Mouse (Mus musculus) embryo, embryonic 10.5 days (tissue): ENCODE results near the gene Ascc1.
A peak's percentile ranks its signal among the peaks of the same experiment; 100 is the strongest.
"Not testable (repeated sequence)": the region's sequence is repeated elsewhere in the genome, so short reads cannot be mapped to it uniquely, and the experiment has no call there.

ENCODE experiments used
- DNase-seq: peaks from one replicate; pipeline ENCODE4 v3.0.0-alpha.2; 2015; ENCODE audit warnings: low spot score

The Ascc1 gene

DNA sequence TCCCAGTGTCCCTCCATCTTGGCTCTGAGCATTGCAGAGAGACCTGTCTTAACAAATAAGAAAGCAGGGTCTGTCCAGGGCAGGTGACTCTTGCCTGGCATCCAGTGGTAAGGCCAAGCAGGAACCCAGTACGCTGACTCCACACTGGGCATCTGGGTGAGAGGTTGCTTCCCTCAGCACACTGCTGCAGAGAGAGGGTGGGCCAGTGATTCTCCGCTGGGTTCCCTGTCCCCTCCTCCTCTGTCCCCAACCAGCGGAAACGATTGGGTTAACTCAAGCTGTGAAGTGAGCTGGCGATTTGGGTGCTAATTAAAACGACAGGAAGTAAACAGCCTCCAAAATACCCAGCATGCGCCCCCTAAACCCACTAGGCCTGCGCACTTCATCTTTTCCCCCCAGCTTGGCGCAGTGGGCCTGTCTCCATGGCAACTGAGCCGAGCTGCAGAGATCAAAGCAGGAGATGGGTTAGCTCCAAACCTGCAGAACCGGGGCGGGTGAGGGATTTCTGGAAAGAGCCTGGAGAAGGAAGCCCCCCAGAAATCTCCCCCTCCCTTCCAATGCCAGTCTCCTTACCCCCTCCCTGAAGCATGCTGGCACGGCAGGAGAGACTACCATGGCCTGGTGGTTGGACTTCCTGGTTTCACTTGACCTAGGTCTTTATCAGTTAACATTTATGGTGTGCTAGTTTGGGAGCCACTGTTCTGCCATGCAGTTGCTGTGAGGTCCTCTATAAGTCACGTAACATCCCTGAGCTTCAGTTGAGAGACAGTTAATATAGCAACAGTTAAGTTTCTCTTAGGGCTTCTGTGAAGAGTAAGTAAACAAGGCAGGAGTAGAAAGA is 113.0 kb downstream of the Ascc1 start:
- peak; percentile 69 for DNase-seq

- no peak for DNase-seq
Measured at GRCm38 (mm10) chr10:60116997-60117396, 114.4 kb downstream of the Ascc1 start.

GRCm38 (mm10) chr10:60118464-60118863 is 115.9 kb downstream of the Ascc1 start:
- DNase-seq, result no peak

- DNase-seq, result no peak
Measured at GRCm38 (mm10) chr10:60120630-60121029, 118.0 kb downstream of the Ascc1 start.

DNA sequence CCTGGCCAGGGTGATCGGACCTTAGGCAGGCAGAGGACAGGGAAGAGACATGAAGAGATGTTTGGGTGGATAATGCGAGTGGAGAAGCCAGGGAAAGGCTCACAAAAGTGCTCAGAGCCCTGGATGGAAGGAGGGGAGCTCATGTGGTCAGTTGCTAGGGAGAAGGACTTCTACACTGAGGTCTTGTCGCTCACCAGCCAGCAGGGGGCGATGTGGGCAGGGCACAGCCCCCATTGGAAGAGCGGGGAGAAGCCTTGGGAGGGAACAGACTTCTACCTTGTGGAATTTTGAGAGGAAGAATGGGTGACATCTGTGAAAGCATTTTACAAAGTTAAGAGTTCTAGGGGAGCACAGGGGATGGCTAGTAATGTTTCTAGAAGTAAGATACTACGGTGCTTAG is 121.5 kb downstream of the Ascc1 start:
- DNase-seq, result peak; percentile 36

- DNase-seq, result peak; percentile 62
Measured at GRCm38 (mm10) chr10:60125529-60126327, 123.1 kb downstream of the Ascc1 start.

- no peak for DNase-seq
Measured at GRCm38 (mm10) chr10:60128287-60128686, 125.7 kb downstream of the Ascc1 start.

DNA sequence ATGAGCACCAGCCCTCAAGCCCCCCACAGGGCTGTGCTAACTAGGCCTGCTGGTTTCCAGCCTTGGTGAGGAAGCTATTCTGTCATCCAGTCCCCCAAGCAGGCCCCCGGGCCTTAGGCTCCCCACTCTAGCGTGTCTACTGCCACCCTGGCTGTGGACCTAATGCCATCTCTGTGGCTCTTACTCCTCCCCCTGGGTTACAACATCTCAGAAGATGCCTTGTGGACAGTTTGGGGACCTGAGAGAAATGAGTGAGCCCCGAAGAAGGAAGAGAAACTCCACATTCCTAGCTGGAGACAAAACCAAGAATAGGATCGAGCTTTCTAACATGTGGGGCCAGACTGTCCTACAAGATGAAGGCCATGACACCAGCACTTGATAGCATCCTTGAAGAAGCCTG is 127.9 kb downstream of the Ascc1 start:
- no peak for DNase-seq

DNA sequence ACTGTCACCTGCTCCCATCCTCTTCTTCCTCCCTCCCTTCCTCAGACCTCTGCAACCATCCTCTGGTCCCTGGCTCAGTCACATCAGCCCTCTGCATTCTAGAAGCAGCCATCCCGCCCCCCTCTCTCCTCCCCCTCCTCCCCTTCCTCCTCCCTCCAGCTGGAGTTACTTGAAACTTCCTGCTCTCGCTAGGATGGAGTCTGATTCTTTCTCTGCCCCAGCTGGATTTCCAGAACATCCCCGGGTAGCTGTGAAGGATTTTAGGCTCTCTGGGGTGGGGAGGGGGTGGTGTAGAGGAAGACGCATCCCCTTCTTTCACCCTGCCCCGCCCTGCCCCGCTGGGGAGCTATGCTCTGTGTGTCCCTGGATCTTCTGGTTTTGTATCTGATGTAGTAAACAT is 130.9 kb downstream of the Ascc1 start:
- peak; percentile 45 for DNase-seq

- DNase-seq, result no peak
Measured at GRCm38 (mm10) chr10:60134201-60134600, 131.6 kb downstream of the Ascc1 start.

GRCm38 (mm10) chr10:60136010-60136409 is 133.4 kb downstream of the Ascc1 start:
- DNase-seq, result not testable (repeated sequence)

- no peak for DNase-seq
Measured at GRCm38 (mm10) chr10:60136935-60137334, 134.3 kb downstream of the Ascc1 start.

- no peak for DNase-seq
Measured at GRCm38 (mm10) chr10:60138680-60139079, 136.1 kb downstream of the Ascc1 start.

DNA sequence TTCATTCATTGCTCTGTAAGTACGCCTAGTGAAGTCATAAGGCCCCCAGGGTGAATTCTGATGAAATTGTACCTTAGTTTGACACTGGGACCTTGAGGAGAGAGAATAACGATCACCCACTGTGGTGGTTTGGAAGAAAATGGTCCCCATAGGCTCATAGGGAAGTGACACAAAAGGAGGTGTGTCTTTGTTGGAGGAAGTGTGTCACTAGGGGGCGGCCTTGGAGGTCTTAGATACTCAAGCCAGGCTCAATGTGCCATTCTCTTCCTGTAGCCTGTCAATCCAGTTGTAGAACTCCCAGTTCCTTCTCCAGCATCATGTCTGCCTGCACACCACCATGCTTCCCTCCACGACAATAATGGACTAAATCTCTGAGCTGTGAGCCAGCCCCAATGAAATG is 138.1 kb downstream of the Ascc1 start:
- DNase-seq, result no peak

GRCm38 (mm10) chr10:60141656-60142160 is 139.1 kb downstream of the Ascc1 start:
- DNase-seq, result no peak

- not testable (repeated sequence) for DNase-seq
Measured at GRCm38 (mm10) chr10:60147510-60148047, 145.0 kb downstream of the Ascc1 start.

DNA sequence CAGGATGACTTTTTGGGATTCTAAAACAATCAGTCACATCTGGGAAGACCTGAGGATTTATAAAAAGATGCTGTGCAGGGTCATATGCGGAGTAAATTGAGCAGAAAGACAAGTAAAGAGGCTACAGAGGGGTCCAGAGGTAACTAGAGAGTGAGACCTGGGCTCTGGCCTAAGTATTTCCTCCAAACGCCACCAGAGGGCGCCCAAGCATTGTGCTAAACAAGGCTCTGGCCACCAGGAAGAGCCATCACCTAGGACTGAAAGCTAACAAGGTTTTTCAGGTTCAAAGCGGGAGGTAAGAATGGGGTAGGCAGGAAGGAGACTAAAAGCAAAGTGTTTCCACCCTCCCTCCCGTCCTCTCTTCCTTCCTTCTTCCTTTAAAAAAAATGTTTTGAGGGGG is 145.5 kb downstream of the Ascc1 start:
- peak; percentile 92 for DNase-seq
